Mouse (Mus musculus): ENCODE data around the gene Glycam1. TPM values are rescaled to one million over a fixed set of nuclear protein-coding genes. Genes with fewer than 3 reads are reported as not detected.

Glycam1 gene
- polyA plus RNA-seq, 1 experiment = not detected

- Histone ChIP-seq H3K27me3 (ENCODE audit: control insufficient read depth, insufficient read depth, insufficient read length) (peaks cover 13% of the 10 kb centered on the region), H3K4me2 (ENCODE audit: low read depth) (no peak overlapping the region), H3K36me3 (ENCODE audit: control insufficient read depth, insufficient read depth) (no peaks in the 10 kb centered on the region), H3K79me2 (ENCODE audit: control insufficient read depth, insufficient read depth) (no peaks in the 10 kb centered on the region), H3ac (ENCODE audit: control insufficient read depth, insufficient read length) (no peak overlapping the region), H3K4me3 (no peak overlapping the region)
- no peak for TF ChIP-seq POLR2AphosphoS2 (IDR thresholded peaks at IDR 0.05; ENCODE audit: insufficient read length, low read depth)
- TF ChIP-seq REST (IDR thresholded peaks at IDR 0.05; ENCODE audit: insufficient read depth, insufficient read length) = no peak
- TF ChIP-seq TCF12 (IDR thresholded peaks at IDR 0.05; ENCODE audit: insufficient read depth, poor library complexity, severe bottlenecking) = no peak
- no peak for TF ChIP-seq MYOD1 (IDR thresholded peaks at IDR 0.05; ENCODE audit: control insufficient read depth in 1 of 3, insufficient read length in 2 of 3, low read depth in 2 of 3)
- TF ChIP-seq MYOG (IDR thresholded peaks at IDR 0.05; ENCODE audit: control insufficient read depth in 1 of 3, insufficient read depth in 1 of 3, insufficient read length in 2 of 3, low read depth in 2 of 3) = no peak
- TF ChIP-seq CEBPB (IDR thresholded peaks at IDR 0.05; ENCODE audit: insufficient read depth, poor library complexity, severe bottlenecking) = no peak
- no peak for TF ChIP-seq USF1 (IDR thresholded peaks at IDR 0.05; ENCODE audit: low read depth)
- no peak for TF ChIP-seq POLR2A (IDR thresholded peaks at IDR 0.05; ENCODE audit: insufficient read length, low read depth)
- no peak for TF ChIP-seq TCF3 (IDR thresholded peaks at IDR 0.05; ENCODE audit: insufficient read length, low read depth)
- no peak for TF ChIP-seq SRF (IDR thresholded peaks at IDR 0.05; ENCODE audit: control insufficient read depth, insufficient read length, low read depth)
- TF ChIP-seq MAX (IDR thresholded peaks at IDR 0.05; ENCODE audit: low read depth) = no peak
- no peak for TF ChIP-seq E2F4 (IDR thresholded peaks at IDR 0.05; ENCODE audit: insufficient read depth)
These were observed 41.7 kb downstream of the Glycam1 start for GRCm38 (mm10) chr15:103523156-103523555.

DNA sequence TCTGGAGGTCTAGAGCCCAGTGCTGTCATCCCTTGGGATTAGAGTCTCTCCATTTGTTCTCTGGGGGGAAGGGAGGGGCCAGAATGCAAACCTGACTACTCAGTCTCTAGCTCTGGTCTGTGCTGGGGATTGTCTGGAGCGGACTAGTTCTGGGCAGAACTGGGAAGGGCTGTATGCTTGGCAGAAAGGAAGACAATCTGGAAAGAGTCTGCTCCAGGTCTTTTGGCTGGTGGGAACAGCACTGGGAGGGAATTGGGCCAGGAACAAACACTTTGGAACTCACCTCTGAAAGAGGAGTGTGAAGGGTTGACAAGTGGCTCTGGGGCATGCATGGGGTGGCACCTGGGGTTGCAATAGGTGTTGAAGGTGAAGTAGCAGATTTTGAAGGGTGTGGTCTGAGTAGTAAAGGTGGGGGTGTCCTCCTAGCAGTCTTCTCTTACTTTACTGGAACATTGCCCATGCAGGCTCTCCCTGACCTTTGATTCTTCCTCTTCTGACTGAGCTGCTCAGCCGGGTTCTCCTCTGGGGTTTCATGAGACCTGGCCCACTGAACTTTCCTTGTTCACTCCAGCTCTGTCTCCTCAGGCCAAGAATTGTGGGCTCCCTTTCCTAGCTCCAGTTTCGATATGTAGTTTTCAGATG is 42.3 kb downstream of the Glycam1 start:
- no peaks in the 10 kb centered on the region for H3K79me2 ChIP-seq (ENCODE audit: control insufficient read depth, insufficient read depth)
- peaks cover 12% of the 10 kb centered on the region for H3K27me3 ChIP-seq (ENCODE audit: control insufficient read depth, insufficient read depth, insufficient read length)
- TF ChIP-seq CEBPB (IDR thresholded peaks at IDR 0.05; ENCODE audit: insufficient read depth, poor library complexity, severe bottlenecking) (no peak), TCF3 (IDR thresholded peaks at IDR 0.05; ENCODE audit: insufficient read length, low read depth) (no peak), TCF12 (IDR thresholded peaks at IDR 0.05; ENCODE audit: insufficient read depth, poor library complexity, severe bottlenecking) (no peak), MAX (IDR thresholded peaks at IDR 0.05; ENCODE audit: low read depth) (no peak), REST (IDR thresholded peaks at IDR 0.05; ENCODE audit: insufficient read depth, insufficient read length) (no peak), POLR2AphosphoS2 (IDR thresholded peaks at IDR 0.05; ENCODE audit: insufficient read length, low read depth) (no peak), MYOG (IDR thresholded peaks at IDR 0.05; ENCODE audit: control insufficient read depth in 1 of 3, insufficient read depth in 1 of 3, insufficient read length in 2 of 3, low read depth in 2 of 3) (no peak), SRF (IDR thresholded peaks at IDR 0.05; ENCODE audit: control insufficient read depth, insufficient read length, low read depth) (no peak), USF1 (IDR thresholded peaks at IDR 0.05; ENCODE audit: low read depth) (no peak), MYOD1 (IDR thresholded peaks at IDR 0.05; ENCODE audit: control insufficient read depth in 1 of 3, insufficient read length in 2 of 3, low read depth in 2 of 3) (no peak), POLR2A (IDR thresholded peaks at IDR 0.05; ENCODE audit: insufficient read length, low read depth) (no peak), E2F4 (IDR thresholded peaks at IDR 0.05; ENCODE audit: insufficient read depth) (no peak)
- H3K4me2 ChIP-seq (ENCODE audit: low read depth) = no peak overlapping the region
- no peak overlapping the region for H3ac ChIP-seq (ENCODE audit: control insufficient read depth, insufficient read length)
- no peak overlapping the region for H3K4me3 ChIP-seq
- H3K36me3 ChIP-seq (ENCODE audit: control insufficient read depth, insufficient read depth) = no peaks in the 10 kb centered on the region

DNA sequence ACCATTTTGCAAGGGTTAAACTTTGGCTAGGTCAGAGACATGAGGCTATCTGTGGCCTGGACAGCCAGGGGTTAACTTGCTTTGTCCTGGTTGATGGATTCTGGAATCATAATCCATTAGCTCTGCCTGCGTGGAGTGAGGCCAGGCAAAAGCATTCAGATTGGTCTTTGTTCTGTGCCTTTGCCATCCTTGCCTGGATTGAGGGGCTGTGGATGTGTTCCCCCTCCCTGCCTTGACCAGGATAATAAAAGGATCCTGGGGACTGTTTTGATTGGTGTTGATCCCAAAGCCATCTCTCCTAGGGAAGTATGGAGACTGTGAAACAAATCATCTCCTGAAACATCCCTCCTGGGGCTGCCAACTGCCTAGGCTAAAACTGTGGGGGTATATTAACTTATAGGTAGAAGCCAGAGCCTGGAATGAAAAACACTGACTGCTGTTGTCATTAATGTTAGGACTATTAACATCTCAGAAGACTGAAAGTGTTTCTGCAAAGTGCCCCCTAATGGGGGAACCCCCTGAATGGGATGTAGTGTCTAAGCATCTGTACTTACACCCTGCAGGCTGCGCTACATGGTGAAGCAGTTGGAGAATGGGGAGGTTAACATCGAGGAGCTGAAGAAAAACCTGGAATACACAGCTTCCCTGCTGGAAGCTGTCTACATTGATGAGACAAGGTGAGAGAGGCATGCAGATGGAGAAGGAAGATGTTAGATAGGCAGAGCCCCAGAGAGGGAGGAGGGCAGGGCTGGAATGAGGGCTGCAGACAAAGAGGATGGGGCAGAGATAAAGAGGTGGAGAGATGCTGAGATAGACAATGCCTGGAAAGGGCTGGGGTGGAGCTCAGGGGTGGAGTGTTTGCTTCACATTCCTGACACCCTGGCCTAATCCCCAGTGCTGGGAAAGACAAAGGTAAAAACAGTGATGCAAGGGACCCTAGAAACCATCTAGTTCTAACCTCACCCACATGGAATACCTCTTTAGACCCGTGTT is 45.2 kb downstream of the Glycam1 start:
- no peak overlapping the region for H3K4me2 ChIP-seq (ENCODE audit: low read depth)
- no peak for TF ChIP-seq E2F4 (IDR thresholded peaks at IDR 0.05; ENCODE audit: insufficient read depth)
- no peak for TF ChIP-seq POLR2A (IDR thresholded peaks at IDR 0.05; ENCODE audit: insufficient read length, low read depth)
- TF ChIP-seq TCF3 (IDR thresholded peaks at IDR 0.05; ENCODE audit: insufficient read length, low read depth) = no peak
- no peak for TF ChIP-seq MYOD1 (IDR thresholded peaks at IDR 0.05; ENCODE audit: control insufficient read depth in 1 of 3, insufficient read length in 2 of 3, low read depth in 2 of 3)
- TF ChIP-seq REST (IDR thresholded peaks at IDR 0.05; ENCODE audit: insufficient read depth, insufficient read length) = no peak
- no peak for TF ChIP-seq POLR2AphosphoS2 (IDR thresholded peaks at IDR 0.05; ENCODE audit: insufficient read length, low read depth)
- no peak for TF ChIP-seq MAX (IDR thresholded peaks at IDR 0.05; ENCODE audit: low read depth)
- no peak for TF ChIP-seq CEBPB (IDR thresholded peaks at IDR 0.05; ENCODE audit: insufficient read depth, poor library complexity, severe bottlenecking)
- no peak for TF ChIP-seq TCF12 (IDR thresholded peaks at IDR 0.05; ENCODE audit: insufficient read depth, poor library complexity, severe bottlenecking)
- TF ChIP-seq SRF (IDR thresholded peaks at IDR 0.05; ENCODE audit: control insufficient read depth, insufficient read length, low read depth) = no peak
- TF ChIP-seq MYOG (IDR thresholded peaks at IDR 0.05; ENCODE audit: control insufficient read depth in 1 of 3, insufficient read depth in 1 of 3, insufficient read length in 2 of 3, low read depth in 2 of 3) = no peak
- TF ChIP-seq USF1 (IDR thresholded peaks at IDR 0.05; ENCODE audit: low read depth) = no peak
- H3ac ChIP-seq (ENCODE audit: control insufficient read depth, insufficient read length) = no peak overlapping the region
- peaks cover 4% of the 10 kb centered on the region for H3K27me3 ChIP-seq (ENCODE audit: control insufficient read depth, insufficient read depth, insufficient read length)
- no peaks in the 10 kb centered on the region for H3K79me2 ChIP-seq (ENCODE audit: control insufficient read depth, insufficient read depth)
- no peaks in the 10 kb centered on the region for H3K36me3 ChIP-seq (ENCODE audit: control insufficient read depth, insufficient read depth)
- no peak overlapping the region for H3K4me3 ChIP-seq
